Mouse (Mus musculus) MEL (cell line): Measurements from ENCODE around the gene Tcf12. TPM values are rescaled to one million over a fixed set of nuclear protein-coding genes. Genes with fewer than 3 reads are reported as not detected.

Experiments used
- DNase-seq: peaks from one replicate; pipeline ENCODE4 v3.0.0; 2011; ENCODE audit warnings: low read depth, low spot score
- H3K27ac ChIP-seq: 2 replicates; pipeline ENCODE4 v1.5.1; 2012; ENCODE audit warnings: low read depth, mild to moderate bottlenecking, control low read depth, low read length, moderate library complexity; ENCODE audit not compliant: control insufficient read depth
- H3K27me3 ChIP-seq, 2 experiments: fragments of 150-350 bp in 1 of 2; sonication (generic) in 1 of 2; 2 replicates each; pipeline ENCODE4 v1.6.1; 2012; ENCODE audit warnings: low read length in 2 of 2, mild to moderate bottlenecking in 2 of 2, improper control_type of control experiment in 1 of 2, moderate library complexity in 1 of 2; ENCODE audit not compliant: insufficient read depth in 2 of 2, control insufficient read depth in 1 of 2
- H3K36me3 ChIP-seq, 2 experiments: 2 replicates each; pipeline ENCODE4 v1.6.1; 2012 to 2014; ENCODE audit warnings: low read length in 2 of 2, improper control_type of control experiment in 1 of 2, inconsistent platforms in 1 of 2, mild to moderate bottlenecking in 1 of 2; ENCODE audit not compliant: insufficient read depth in 2 of 2, control insufficient read depth in 1 of 2
- H3K4me1 ChIP-seq, 2 experiments: fragments of 150-350 bp in 1 of 2; sonication (generic) in 1 of 2; 2 replicates each; pipeline ENCODE4 v1.6.1; 2012; ENCODE audit warnings: low read length in 2 of 2, improper control_type of control experiment in 1 of 2, mild to moderate bottlenecking in 1 of 2; ENCODE audit not compliant: insufficient read depth in 2 of 2, control insufficient read depth in 1 of 2
- H3K4me3 ChIP-seq, 2 experiments: fragments of 150-350 bp in 1 of 2; sonication (generic) in 1 of 2; 2 replicates each; pipeline ENCODE4 v1.5.1; 2012; ENCODE audit warnings: low read depth in 2 of 2, low read length in 2 of 2, mild to moderate bottlenecking in 2 of 2, moderate library complexity in 2 of 2, control low read depth in 1 of 2, improper control_type of control experiment in 1 of 2; ENCODE audit not compliant: control insufficient read depth in 1 of 2, insufficient read depth in 1 of 2
- H3K79me2 ChIP-seq: 2 replicates; pipeline ENCODE4 v1.6.1; 2012; ENCODE audit warnings: mild to moderate bottlenecking, low read length, moderate library complexity; ENCODE audit not compliant: control insufficient read depth, poor library complexity, insufficient read depth
- H3K9ac ChIP-seq: 2 replicates; pipeline ENCODE4 v1.6.1; 2012; ENCODE audit warnings: low read depth, mild to moderate bottlenecking, control low read depth, low read length, moderate library complexity; ENCODE audit not compliant: control insufficient read depth, poor library complexity, severe bottlenecking
- H3K9me3 ChIP-seq: fragments of 150-350 bp; sonication (generic); replicated peaks from 2 replicates; pipeline ENCODE4 v1.6.1; 2012; ENCODE audit warnings: mild to moderate bottlenecking, low read length, improper control_type of control experiment, moderate library complexity; ENCODE audit not compliant: insufficient read depth
- BHLHE40 ChIP-seq: IDR thresholded peaks from 2 replicates; pipeline ENCODE4 v1.6.1; 2012; ENCODE audit warnings: low read depth, mild to moderate bottlenecking, inconsistent platforms, low read length, improper control_type of control experiment, borderline replicate concordance
- CHD1 ChIP-seq: IDR thresholded peaks from 2 replicates; pipeline ENCODE4 v1.6.1; 2012; ENCODE audit warnings: low read depth, mild to moderate bottlenecking, inconsistent platforms, low read length, improper control_type of control experiment
- CHD2 ChIP-seq: IDR thresholded peaks from 2 replicates; pipeline ENCODE4 v1.6.1; 2011; ENCODE audit warnings: low read length, improper control_type of control experiment
- CTCF ChIP-seq, 3 experiments: IDR thresholded peaks in 2 of 3; conservative IDR thresholded peaks in 1 of 3; 2 replicates each; pipeline ENCODE4 v1.5.1; 2011 to 2012; ENCODE audit warnings: low read length in 3 of 3, low read depth in 2 of 3, mild to moderate bottlenecking in 2 of 3, improper control_type of control experiment in 1 of 3, inconsistent platforms in 1 of 3, mixed read lengths in 1 of 3, moderate library complexity in 1 of 3; ENCODE audit not compliant: control insufficient read depth in 1 of 3, insufficient read depth in 1 of 3, poor library complexity in 1 of 3, severe bottlenecking in 1 of 3
- E2F4 ChIP-seq: IDR thresholded peaks from 2 replicates; pipeline ENCODE4 v1.6.1; 2011; ENCODE audit warnings: low read depth, low read length, improper control_type of control experiment, borderline replicate concordance
- ELF1 ChIP-seq: IDR thresholded peaks from 2 replicates; pipeline ENCODE4 v1.6.1; 2014; ENCODE audit warnings: low read depth, mild to moderate bottlenecking, inconsistent platforms, low read length, improper control_type of control experiment, moderate library complexity
- EP300 ChIP-seq, 2 experiments: IDR thresholded peaks; 2 replicates each; pipeline ENCODE4 v1.6.1; 2011; ENCODE audit warnings: improper control_type of control experiment in 2 of 2, low read length in 2 of 2, low read depth in 1 of 2, mild to moderate bottlenecking in 1 of 2
- ETS1 ChIP-seq: IDR thresholded peaks from 2 replicates; pipeline ENCODE4 v1.6.1; 2012; ENCODE audit warnings: low read depth, mild to moderate bottlenecking, inconsistent platforms, low read length, improper control_type of control experiment, moderate library complexity
- GABPA ChIP-seq: IDR thresholded peaks from 2 replicates; pipeline ENCODE4 v1.6.1; 2012; ENCODE audit warnings: low read depth, mild to moderate bottlenecking, inconsistent platforms, low read length, improper control_type of control experiment, moderate library complexity
- KAT2A ChIP-seq: conservative IDR thresholded peaks from 2 replicates; pipeline ENCODE4 v1.6.1; 2012; ENCODE audit warnings: low read depth, low read length, improper control_type of control experiment, inconsistent platforms
- MAX ChIP-seq: IDR thresholded peaks from 2 replicates; pipeline ENCODE4 v1.6.1; 2011; ENCODE audit warnings: low read length, improper control_type of control experiment
- MAZ ChIP-seq: IDR thresholded peaks from 2 replicates; pipeline ENCODE4 v1.6.1; 2012; ENCODE audit warnings: low read depth, mild to moderate bottlenecking, inconsistent platforms, low read length, improper control_type of control experiment
- MEF2A ChIP-seq: IDR thresholded peaks from 2 replicates; pipeline ENCODE4 v1.6.1; 2014; ENCODE audit warnings: low read depth, mild to moderate bottlenecking, inconsistent platforms, low read length, improper control_type of control experiment; ENCODE audit not compliant: poor library complexity, insufficient replicate concordance, severe bottlenecking; ENCODE audit errors: extremely low read depth
- MXI1 ChIP-seq: IDR thresholded peaks from 2 replicates; pipeline ENCODE4 v1.6.1; 2011; ENCODE audit warnings: mild to moderate bottlenecking, low read depth, low read length, improper control_type of control experiment
- MYB ChIP-seq: IDR thresholded peaks from 2 replicates; pipeline ENCODE4 v1.6.1; 2011; ENCODE audit warnings: mild to moderate bottlenecking, low read depth, low read length, improper control_type of control experiment
- MYC ChIP-seq: IDR thresholded peaks from 2 replicates; pipeline ENCODE4 v1.6.1; 2011; ENCODE audit warnings: low read depth, mild to moderate bottlenecking, low read length, improper control_type of control experiment, moderate library complexity
- NELFE ChIP-seq: IDR thresholded peaks from 2 replicates; pipeline ENCODE4 v1.6.1; 2011; ENCODE audit warnings: low read depth, low read length, improper control_type of control experiment
- NRF1 ChIP-seq: IDR thresholded peaks from 2 replicates; pipeline ENCODE4 v1.6.1; 2014; ENCODE audit warnings: low read depth, mild to moderate bottlenecking, inconsistent platforms, low read length, improper control_type of control experiment, moderate library complexity; ENCODE audit not compliant: poor library complexity, insufficient read depth, severe bottlenecking
- POLR2A ChIP-seq, 2 experiments: IDR thresholded peaks; 2 replicates each; pipeline ENCODE4 v1.6.1; 2011 to 2012; ENCODE audit warnings: low read length in 2 of 2, mild to moderate bottlenecking in 2 of 2, control low read depth in 1 of 2, improper control_type of control experiment in 1 of 2, low read depth in 1 of 2, moderate library complexity in 1 of 2; ENCODE audit not compliant: control insufficient read depth in 1 of 2, insufficient read depth in 1 of 2, poor library complexity in 1 of 2
- POLR2AphosphoS2 ChIP-seq: IDR thresholded peaks from 2 replicates; pipeline ENCODE4 v1.6.1; 2011; ENCODE audit warnings: low read length, improper control_type of control experiment
- POLR2AphosphoS5 ChIP-seq: IDR thresholded peaks from 2 replicates; pipeline ENCODE4 v1.6.1; 2012; ENCODE audit warnings: low read depth, borderline replicate concordance, mild to moderate bottlenecking, inconsistent platforms, low read length, moderate library complexity, mixed read lengths
- RCOR1 ChIP-seq: IDR thresholded peaks from 2 replicates; pipeline ENCODE4 v1.6.1; 2012; ENCODE audit warnings: low read depth, mild to moderate bottlenecking, inconsistent platforms, low read length, improper control_type of control experiment
- SIN3A ChIP-seq: IDR thresholded peaks from 2 replicates; pipeline ENCODE4 v1.6.1; 2012; ENCODE audit warnings: low read length, improper control_type of control experiment, inconsistent platforms
- SMC3 ChIP-seq: IDR thresholded peaks from 2 replicates; pipeline ENCODE4 v1.6.1; 2011; ENCODE audit warnings: low read depth, low read length, improper control_type of control experiment
- TAL1 ChIP-seq: IDR thresholded peaks from 2 replicates; pipeline ENCODE4 v1.6.1; 2012; ENCODE audit warnings: mild to moderate bottlenecking, inconsistent platforms, low read length, moderate library complexity, mixed read lengths
- UBTF ChIP-seq: IDR thresholded peaks from 2 replicates; pipeline ENCODE4 v1.6.1; 2012; ENCODE audit warnings: low read depth, mild to moderate bottlenecking, inconsistent platforms, low read length, improper control_type of control experiment, moderate library complexity, borderline replicate concordance; ENCODE audit not compliant: insufficient read depth
- USF2 ChIP-seq, 2 experiments: IDR thresholded peaks; 2 replicates each; pipeline ENCODE4 v1.6.1; 2011 to 2012; ENCODE audit warnings: improper control_type of control experiment in 2 of 2, low read length in 2 of 2, borderline replicate concordance in 1 of 2, inconsistent platforms in 1 of 2, low read depth in 1 of 2, mild to moderate bottlenecking in 1 of 2; ENCODE audit not compliant: insufficient read depth in 1 of 2
- ZKSCAN1 ChIP-seq: IDR thresholded peaks from 2 replicates; pipeline ENCODE4 v1.6.1; 2012; ENCODE audit warnings: low read depth, mild to moderate bottlenecking, inconsistent platforms, low read length, improper control_type of control experiment, moderate library complexity
- ZMIZ1 ChIP-seq: IDR thresholded peaks from 2 replicates; pipeline ENCODE4 v1.6.1; 2012; ENCODE audit warnings: low read depth, mild to moderate bottlenecking, inconsistent platforms, low read length, improper control_type of control experiment, moderate library complexity
- polyA plus RNA-seq, 2 experiments: library from polyadenylated mRNA; stranded (reverse) in 1 of 2; unstranded in 1 of 2; fragments of >175 nt in 1 of 2; fragments of >200 nt in 1 of 2; gene quantifications; 2 replicates each; pipeline versions ENCODE4 v1.2.1 to v1.2.4; 2012; ENCODE audit warnings: low replicate concordance in 2 of 2, low read depth in 1 of 2; ENCODE audit not compliant: insufficient read length in 2 of 2, insufficient read depth in 1 of 2, missing spikeins in 1 of 2
- total RNA-seq: library from RNA; depleted of rRNA; stranded (reverse); fragments of 300-350 nt; gene quantifications from 2 replicates; pipeline ENCODE4 v1.2.3, GENCODE M21; 2012

Gene Tcf12
- total and polyA plus RNA-seq, 3 experiments = 29.3 to 70.5 (median 39.6) TPM

DNA sequence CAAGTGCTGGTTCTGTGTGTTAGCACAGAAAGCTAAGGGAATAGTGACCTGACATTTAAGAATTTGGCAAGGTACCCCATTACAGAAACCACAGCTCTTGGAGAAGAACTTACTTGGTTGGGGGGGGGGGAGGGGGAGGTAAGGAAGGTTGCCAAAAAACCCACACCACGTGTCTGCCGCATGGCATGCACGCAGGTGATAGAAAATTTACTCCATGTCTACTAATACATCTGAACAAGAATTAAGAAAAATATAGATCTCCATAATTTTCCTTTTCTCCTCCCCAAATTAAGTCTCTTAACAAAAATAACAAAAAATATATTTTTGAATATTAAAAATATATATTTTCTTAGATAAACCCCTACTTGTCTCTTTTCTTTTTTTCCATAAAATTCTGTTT is 75.4 kb downstream of the Tcf12 start (continued):
- no peak for TF ChIP-seq UBTF

DNA sequence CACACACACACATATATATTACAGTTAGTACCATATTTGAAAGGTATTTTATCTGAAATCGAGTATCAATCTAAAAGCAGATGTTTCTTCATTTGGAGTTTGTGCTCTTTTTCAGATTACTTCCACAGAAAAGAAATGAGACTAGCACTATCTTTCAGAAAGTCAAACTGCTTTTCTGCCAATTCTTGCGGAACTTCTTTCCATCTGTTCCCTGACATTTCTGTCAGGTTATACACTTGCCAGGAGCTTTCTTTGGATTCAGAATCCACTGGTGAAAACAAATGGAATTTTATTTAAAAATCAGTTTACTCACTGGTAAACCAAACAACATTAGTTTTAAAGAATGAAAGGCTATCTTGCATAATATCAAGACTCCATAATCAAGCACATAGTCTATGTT is 78.4 kb downstream of the Tcf12 start:
- Histone ChIP-seq H3K79me2 (peaks cover 16% of the 10 kb centered on the region), H3K4me1 (peaks cover 20 to 47% of the 10 kb centered on the region in 2 experiments), H3K36me3 (peaks cover 0 to 68% of the 10 kb centered on the region in 2 experiments; a peak in 2 of 4 replicates), H3K4me3 (no peak overlapping the region), H3K9me3 (no peaks in the 10 kb centered on the region), H3K9ac (no peak overlapping the region), H3K27ac (no peak overlapping the region), H3K27me3 (no peaks in the 10 kb centered on the region)
- no peak for DNase-seq
- TF ChIP-seq GABPA = no peak
- no peak for TF ChIP-seq MAZ
- no peak for TF ChIP-seq MYB
- no peak for TF ChIP-seq SMC3
- TF ChIP-seq CTCF (IDR thresholded peaks at IDR 0.05 in 2 of 3, conservative IDR thresholded peaks at IDR 0.05 in 1 of 3; ENCODE audit: control insufficient read depth in 1 of 3, insufficient read depth in 1 of 3, low read depth in 2 of 3, low read length in 3 of 3, poor library complexity in 1 of 3, severe bottlenecking in 1 of 3) = no peak
- no peak for TF ChIP-seq ETS1
- no peak for TF ChIP-seq E2F4
- TF ChIP-seq CHD2 = no peak
- TF ChIP-seq MEF2A = no peak

DNA sequence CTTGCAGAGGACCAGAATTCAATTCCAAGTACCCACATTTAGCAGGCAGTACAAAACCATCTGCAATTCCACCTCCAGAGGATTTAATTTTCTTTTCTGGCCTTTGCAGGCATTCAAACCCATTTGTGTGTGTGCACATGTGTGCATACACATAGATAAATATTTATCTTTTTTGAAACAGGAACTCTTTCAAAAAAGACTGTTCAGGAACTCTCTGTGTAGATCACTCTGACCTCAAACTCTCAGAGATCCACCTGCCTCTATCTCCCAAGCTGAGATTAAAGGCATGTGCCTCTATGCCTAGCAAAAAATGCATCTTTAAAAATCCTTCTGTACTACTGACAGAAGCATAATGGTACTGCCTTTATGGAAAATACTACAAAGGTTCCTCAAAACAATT is 81.4 kb downstream of the Tcf12 start:
- Histone ChIP-seq H3K4me1 (peaks cover 18 to 40% of the 10 kb centered on the region in 2 experiments), H3K27me3 (no peaks in the 10 kb centered on the region), H3K9ac (no peak overlapping the region), H3K79me2 (peaks cover 17% of the 10 kb centered on the region; the same call in 1 of the 2 replicates), H3K36me3 (peaks cover 0 to 64% of the 10 kb centered on the region in 2 experiments; a peak in 2 of 4 replicates), H3K27ac (no peak overlapping the region), H3K9me3 (no peaks in the 10 kb centered on the region), H3K4me3 (no peak overlapping the region)
- peak; percentile 55 for DNase-seq
- TF ChIP-seq SIN3A = peak; percentile 70; the same call in 1 of the 2 replicates
- TF ChIP-seq MXI1 = peak; percentile 69
- TF ChIP-seq E2F4 = no peak
- no peak for TF ChIP-seq GABPA
- peak; percentile 88 for TF ChIP-seq BHLHE40
- TF ChIP-seq POLR2A (IDR thresholded peaks at IDR 0.05; ENCODE audit: control insufficient read depth in 1 of 2, insufficient read depth in 1 of 2, low read depth in 1 of 2, low read length in 2 of 2, poor library complexity in 1 of 2) = no peak
- no peak for TF ChIP-seq MAZ
- TF ChIP-seq CHD1 = no peak
- TF ChIP-seq NELFE = no peak
- TF ChIP-seq EP300 (IDR thresholded peaks at IDR 0.05; ENCODE audit: low read depth in 1 of 2, low read length in 2 of 2) = peak; percentile 83 to 85
- no peak for TF ChIP-seq ZMIZ1
- peak; percentile 74 for TF ChIP-seq ETS1
- no peak for TF ChIP-seq POLR2AphosphoS5
- no peak for TF ChIP-seq POLR2AphosphoS2
- peak; percentile 62 for TF ChIP-seq TAL1
- TF ChIP-seq ELF1 = peak; percentile 43; the same call in 1 of the 2 replicates
- no peak for TF ChIP-seq KAT2A
- peak; percentile 97 for TF ChIP-seq RCOR1
- no peak for TF ChIP-seq ZKSCAN1
- no peak for TF ChIP-seq NRF1
- TF ChIP-seq MAX = peak; percentile 54; the same call in 1 of the 2 replicates
- no peak for TF ChIP-seq USF2 (IDR thresholded peaks at IDR 0.05; ENCODE audit: borderline replicate concordance in 1 of 2, insufficient read depth in 1 of 2, low read depth in 1 of 2, low read length in 2 of 2)
- peak; percentile 82; the same call in 1 of the 2 replicates for TF ChIP-seq MYC
